Mouse (Mus musculus) T-helper 2 cell (primary cell): Measurements from ENCODE around the gene Cdkn1a.
"Not testable (repeated sequence)": the region's sequence is repeated elsewhere in the genome, so short reads cannot be mapped to it uniquely, and the experiment has no call there.

ENCODE experiments used
- in situ Hi-C: fragments of 300-600 bp; cut with MboI, MseI; formaldehyde crosslinking; loops from one replicate; pipeline ENCODE4 v1.15.1; 2025; ENCODE audit warnings: high pct_unique_total_duplicates

Gene Cdkn1a

GRCm38 (mm10) chr17:29057961-29058360 lies 32.8 kb upstream of the Cdkn1a start:
- in situ Hi-C loops, result no loop called here

GRCm38 (mm10) chr17:29058487-29058886 lies 32.3 kb upstream of the Cdkn1a start:
- in situ Hi-C loops, result no loop called here

- in situ Hi-C loops, result no loop called here
Observed at GRCm38 (mm10) chr17:29059581-29059980, 31.2 kb upstream of the Cdkn1a start.

- in situ Hi-C loops, result no loop called here
Observed at GRCm38 (mm10) chr17:29060946-29061345, 29.8 kb upstream of the Cdkn1a start.

- in situ Hi-C loops, result no loop called here
Observed at GRCm38 (mm10) chr17:29062119-29063035, 28.4 kb upstream of the Cdkn1a start.

- in situ Hi-C loops, result no loop called here
Observed at GRCm38 (mm10) chr17:29063121-29063987, 27.4 kb upstream of the Cdkn1a start.

- in situ Hi-C loops, result no loop called here
Observed at GRCm38 (mm10) chr17:29063988-29064285, 26.8 kb upstream of the Cdkn1a start.

- in situ Hi-C loops, result no loop called here
Observed at GRCm38 (mm10) chr17:29065245-29065940, 25.4 kb upstream of the Cdkn1a start.

- in situ Hi-C loops, result no loop called here
Observed at GRCm38 (mm10) chr17:29065971-29066370, 24.8 kb upstream of the Cdkn1a start.

- in situ Hi-C loops, result not testable (repeated sequence)
Observed at GRCm38 (mm10) chr17:29067416-29067815, 23.4 kb upstream of the Cdkn1a start.

- in situ Hi-C loops, result no loop called here
Observed at GRCm38 (mm10) chr17:29067847-29068246, 22.9 kb upstream of the Cdkn1a start.

GRCm38 (mm10) chr17:29069063-29069462 lies 21.7 kb upstream of the Cdkn1a start:
- in situ Hi-C loops, result no loop called here

GRCm38 (mm10) chr17:29071820-29072219 lies 19.0 kb upstream of the Cdkn1a start:
- in situ Hi-C loops, result no loop called here

GRCm38 (mm10) chr17:29072701-29073307 lies 18.0 kb upstream of the Cdkn1a start:
- in situ Hi-C loops, result no loop called here

GRCm38 (mm10) chr17:29073313-29073712 lies 17.5 kb upstream of the Cdkn1a start:
- in situ Hi-C loops, result no loop called here

- in situ Hi-C loops, result no loop called here
Observed at GRCm38 (mm10) chr17:29074085-29074484, 16.7 kb upstream of the Cdkn1a start.

- in situ Hi-C loops, result no loop called here
Observed at GRCm38 (mm10) chr17:29076235-29076634, 14.5 kb upstream of the Cdkn1a start.

- in situ Hi-C loops, result no loop called here
Observed at GRCm38 (mm10) chr17:29077786-29078509, 12.8 kb upstream of the Cdkn1a start.

- in situ Hi-C loops, result no loop called here
Observed at GRCm38 (mm10) chr17:29078519-29079383, 12.0 kb upstream of the Cdkn1a start.
